Mouse (Mus musculus): ENCODE results near the gene Clps.

Clps gene

GRCm38 (mm10) chr17:28553040-28553793, 7.3 kb downstream of the Clps start:
- in situ Hi-C loops (cut with MboI, MseI): no loop called here

GRCm38 (mm10) chr17:28549111-28549510, 11.5 kb downstream of the Clps start, which contains the start of gene Clpsl2:
TSS of gene Clpsl2 (plus strand) at chr17:28549411.
- in situ Hi-C loops (cut with MboI, MseI): no loop called here

GRCm38 (mm10) chr17:28548550-28548949, 12.0 kb downstream of the Clps start:
- in situ Hi-C loops (cut with MboI, MseI): no loop called here

GRCm38 (mm10) chr17:28546925-28547324, 13.6 kb downstream of the Clps start:
- in situ Hi-C loops (cut with MboI, MseI): no loop called here

GRCm38 (mm10) chr17:28537881-28538280, 22.7 kb downstream of the Clps start:
- in situ Hi-C loops (cut with MboI, MseI): loop anchor here (5.0 kb wide), 1 partner anchor 54 kb away; no protein-coding TSS in a partner anchor

- in situ Hi-C loops (cut with MboI, MseI): no loop called here
These were observed 27.2 kb downstream of the Clps start for GRCm38 (mm10) chr17:28533327-28533726.

- in situ Hi-C loops (cut with MboI, MseI): no loop called here
These were observed 28.0 kb downstream of the Clps start for GRCm38 (mm10) chr17:28532557-28532956.

GRCm38 (mm10) chr17:28531946-28532345, 28.6 kb downstream of the Clps start:
- in situ Hi-C loops (cut with MboI, MseI): no loop called here

- in situ Hi-C loops (cut with MboI, MseI): no loop called here
These were observed 30.1 kb downstream of the Clps start, which contains the start of gene Armc12 for GRCm38 (mm10) chr17:28530506-28530905. TSS of gene Armc12 (plus strand) at chr17:28530806.

GRCm38 (mm10) chr17:28529116-28529515, 31.4 kb downstream of the Clps start:
- in situ Hi-C loops (cut with MboI, MseI): loop anchor here (10.0 kb wide), 2 partner anchors 144 to 314 kb away; no protein-coding TSS in a partner anchor

- in situ Hi-C loops (cut with MboI, MseI): loop anchor here (10.0 kb wide), 2 partner anchors 143 to 313 kb away; no protein-coding TSS in a partner anchor
These were observed 32.6 kb downstream of the Clps start for GRCm38 (mm10) chr17:28528043-28528351.

- in situ Hi-C loops (cut with MboI, MseI): loop anchor here (10.0 kb wide), 2 partner anchors 143 to 313 kb away; no protein-coding TSS in a partner anchor
These were observed 33.2 kb downstream of the Clps start for GRCm38 (mm10) chr17:28527184-28528042.

- in situ Hi-C loops (cut with MboI, MseI): loop anchor here (5.0 to 10.0 kb wide), 3 partner anchors 38 to 310 kb away; no protein-coding TSS in a partner anchor
These were observed 35.6 kb downstream of the Clps start for GRCm38 (mm10) chr17:28524831-28525430.

- in situ Hi-C loops (cut with MboI, MseI): loop anchor here (5.0 to 10.0 kb wide), 3 partner anchors 37 to 309 kb away; no protein-coding TSS in a partner anchor
These were observed 36.4 kb downstream of the Clps start for GRCm38 (mm10) chr17:28524009-28524695.

GRCm38 (mm10) chr17:28523355-28524008, 37.1 kb downstream of the Clps start:
- in situ Hi-C loops (cut with MboI, MseI): loop anchor here (5.0 to 10.0 kb wide), 3 partner anchors 36 to 309 kb away; no protein-coding TSS in a partner anchor

- in situ Hi-C loops (cut with MboI, MseI): loop anchor here (5.0 to 10.0 kb wide), 3 partner anchors 35 to 308 kb away; no protein-coding TSS in a partner anchor
These were observed 37.8 kb downstream of the Clps start for GRCm38 (mm10) chr17:28522623-28523354.

GRCm38 (mm10) chr17:28521920-28522319, 38.6 kb downstream of the Clps start:
- in situ Hi-C loops (cut with MboI, MseI): loop anchor here (5.0 to 10.0 kb wide), 3 partner anchors 35 to 307 kb away; no protein-coding TSS in a partner anchor

GRCm38 (mm10) chr17:28521071-28521726, 39.4 kb downstream of the Clps start:
- in situ Hi-C loops (cut with MboI, MseI): loop anchor here (5.0 to 10.0 kb wide), 3 partner anchors 34 to 306 kb away; no protein-coding TSS in a partner anchor

- in situ Hi-C loops (cut with MboI, MseI): loop anchor here (5.0 to 10.0 kb wide), 3 partner anchors 33 to 306 kb away; no protein-coding TSS in a partner anchor
These were observed 40.0 kb downstream of the Clps start for GRCm38 (mm10) chr17:28520561-28520960.
